In genomic region chr7:67243121-67243893, GRCm38 (mm10) we compare ENCODE assay signal across 9 mouse cellular contexts. TPM values are rescaled to one million over a fixed set of nuclear protein-coding genes. Genes with fewer than 3 reads are reported as not detected.
DNase-seq lines count a peak whose midpoint lies in the region; ATAC-seq and TF ChIP-seq lines count a peak whose summit lies in the region.
"Had no signal": no experiment of that assay in that cellular context is flagged by ENCODE, and none has a peak within 500 bp of the region (broad histone marks: within the 10 kb centered on the region; RNA-seq: fewer than 3 reads in every experiment).

No protein-coding gene starts in this region.

- no peak overlapping the region for H3K27ac ChIP-seq in forebrain, embryonic 11.5 days (ENCODE audit: low read depth, low read length)
- no peak overlapping the region for H3K27ac ChIP-seq in forebrain, embryonic 12.5 days
- no peak overlapping the region for H3K27ac ChIP-seq in liver, embryonic 14.5 days
- no peak overlapping the region for H3K27ac ChIP-seq in liver, embryonic 11.5 days (ENCODE audit: low read depth, low read length)
- H3K27ac ChIP-seq: neural tube, embryonic 12.5 days had no signal

- no peak overlapping the region for H3K9ac ChIP-seq in forebrain, embryonic 11.5 days (ENCODE audit: low read length)
- no peak overlapping the region for H3K9ac ChIP-seq in forebrain, embryonic 12.5 days
- no peak overlapping the region for H3K9ac ChIP-seq in liver, embryonic 14.5 days (replicated peaks)
- H3K9ac ChIP-seq in liver, embryonic 11.5 days (ENCODE audit: low read depth, low read length): no peak overlapping the region
- H3K9ac ChIP-seq: neural tube, embryonic 12.5 days had no signal

- no peaks in the 10 kb centered on the region for H3K9me3 ChIP-seq in forebrain, embryonic 11.5 days (ENCODE audit: control insufficient read depth, low read length)
- H3K9me3 ChIP-seq in forebrain, embryonic 12.5 days: no peaks in the 10 kb centered on the region
- no peaks in the 10 kb centered on the region for H3K9me3 ChIP-seq in liver, embryonic 14.5 days (ENCODE audit: control insufficient read depth, low read length)
- no peaks in the 10 kb centered on the region for H3K9me3 ChIP-seq in liver, embryonic 11.5 days (ENCODE audit: control insufficient read depth, low read length)
- H3K9me3 ChIP-seq: neural tube, embryonic 12.5 days had no signal

- TF ChIP-seq EP300 in liver, embryonic 14.5 days (IDR thresholded peaks at IDR 0.05; ENCODE audit: low read depth): no peak

- no peaks in the 10 kb centered on the region for H3K4me1 ChIP-seq in forebrain, embryonic 11.5 days (replicated peaks; ENCODE audit: control insufficient read depth, insufficient read depth, low read length)
- no peaks in the 10 kb centered on the region for H3K4me1 ChIP-seq in forebrain, embryonic 12.5 days
- peaks cover 0 to 5% of the 10 kb centered on the region in 2 experiments; a peak in 1 of 4 replicates for H3K4me1 ChIP-seq in liver, embryonic 14.5 days (replicated peaks; ENCODE audit: control insufficient read depth in 2 of 2, insufficient read depth in 2 of 2, low read length in 1 of 2)
- no peaks in the 10 kb centered on the region for H3K4me1 ChIP-seq in liver, embryonic 11.5 days (replicated peaks; ENCODE audit: control insufficient read depth, insufficient read depth, low read length)
- H3K4me1 ChIP-seq: neural tube, embryonic 12.5 days had no signal

- no peaks in the 10 kb centered on the region for H3K36me3 ChIP-seq in forebrain, embryonic 11.5 days (ENCODE audit: control insufficient read depth, insufficient read depth, low read length)
- peaks cover 2% of the 10 kb centered on the region for H3K36me3 ChIP-seq in forebrain, embryonic 12.5 days (replicated peaks)
- no peaks in the 10 kb centered on the region for H3K36me3 ChIP-seq in liver, embryonic 14.5 days (replicated peaks; ENCODE audit: control insufficient read depth, insufficient read depth, low read depth)
- no peaks in the 10 kb centered on the region for H3K36me3 ChIP-seq in liver, embryonic 11.5 days (ENCODE audit: control insufficient read depth, insufficient read depth, low read length)

- H3K4me3 ChIP-seq in forebrain, embryonic 11.5 days (ENCODE audit: low read depth, low read length): no peak overlapping the region
- no peak overlapping the region for H3K4me3 ChIP-seq in forebrain, embryonic 12.5 days (replicated peaks)
- H3K4me3 ChIP-seq in liver, embryonic 14.5 days (ENCODE audit: insufficient read depth in 1 of 2, low read depth in 2 of 2, low read length in 2 of 2): no peak overlapping the region
- H3K4me3 ChIP-seq in liver, embryonic 11.5 days (ENCODE audit: low read depth, low read length): no peak overlapping the region
- H3K4me3 ChIP-seq: neural tube, embryonic 12.5 days had no signal

- 0 out of 2 replicates have a peak, but pooled peaks have one; percentile 27 for ATAC-seq in forebrain, embryonic 11.5 days (replicated peaks; ENCODE audit: low FRiP score)
- ATAC-seq in forebrain, embryonic 12.5 days (ENCODE audit: low FRiP score): no peak
- ATAC-seq in liver, embryonic 14.5 days (ENCODE audit: insufficient read depth): no peak
- ATAC-seq in liver, embryonic 11.5 days (replicated peaks; ENCODE audit: low FRiP score): no peak
- ATAC-seq in megakaryocyte progenitor cell, adult 5-6 weeks (replicated peaks; ENCODE audit: poor library complexity): peak; percentile 77

- H3K27me3 ChIP-seq in forebrain, embryonic 11.5 days (ENCODE audit: control insufficient read depth, insufficient read depth, low read length): no peaks in the 10 kb centered on the region
- no peaks in the 10 kb centered on the region for H3K27me3 ChIP-seq in forebrain, embryonic 12.5 days
- no peaks in the 10 kb centered on the region for H3K27me3 ChIP-seq in liver, embryonic 14.5 days (ENCODE audit: control insufficient read depth, insufficient read depth, low read length)
- no peaks in the 10 kb centered on the region for H3K27me3 ChIP-seq in liver, embryonic 11.5 days (replicated peaks; ENCODE audit: control insufficient read depth, insufficient read depth, low read length)
- H3K27me3 ChIP-seq: neural tube, embryonic 12.5 days had no signal

- no peak for DNase-seq in forebrain, embryonic 11.5 days (ENCODE audit: low spot score)
- no peak for DNase-seq in liver, embryonic 14.5 days (ENCODE audit: low read depth in 3 of 3, low spot score in 3 of 3)
- DNase-seq in liver, embryonic 11.5 days (ENCODE audit: low spot score): no peak
- DNase-seq in c-Kit-positive CD71-positive TER-119-negative erythroid progenitor cells, embryonic 14.5 days (ENCODE audit: low read depth): peak; percentile 39
- DNase-seq in right cerebral cortex, postnatal 14 days: no peak
- no peak for DNase-seq in urinary bladder, postnatal 36 days (ENCODE audit: low spot score in 2 of 2)

- whole genome bisulfite sequencing in forebrain, embryonic 11.5 days: 55% methylated on average over 2 of the region's 2 CpGs
- 53% methylated on average over 2 of the region's 2 CpGs for WGBS in forebrain, embryonic 12.5 days
- 55% methylated on average over 2 of the region's 2 CpGs for WGBS in liver, embryonic 14.5 days (ENCODE audit: insufficient replicate concordance)
- WGBS in liver, embryonic 11.5 days: 59% methylated on average over 2 of the region's 2 CpGs

- no peak overlapping the region for H3K4me2 ChIP-seq in forebrain, embryonic 11.5 days (ENCODE audit: low read depth, low read length, severe bottlenecking)
- H3K4me2 ChIP-seq in forebrain, embryonic 12.5 days: no peak overlapping the region
- no peak overlapping the region for H3K4me2 ChIP-seq in liver, embryonic 14.5 days (ENCODE audit: low read depth)
- H3K4me2 ChIP-seq in liver, embryonic 11.5 days: no peak overlapping the region
- H3K4me2 ChIP-seq: neural tube, embryonic 12.5 days had no signal

- peak; percentile 52 for TF ChIP-seq CTCF in liver, embryonic 14.5 days (IDR thresholded peaks at IDR 0.05; ENCODE audit: low read depth)

RNA-seq across cellular contexts. Expression of gene Lysmd4, which starts 21.0 kb away (rescaled TPM):
- 12.4 and 13.3 TPM in 2 replicates for polyA plus RNA-seq in forebrain, embryonic 11.5 days (2014; fragmentation: Nextera tagmentation; extraction: Ambion mirVana)
- 18.2 and 22.5 TPM in 2 replicates for polyA plus RNA-seq in forebrain, embryonic 12.5 days (2016; fragmentation: Nextera tagmentation; extraction: Ambion mirVana)
- 2.0 and 2.4 TPM in 2 replicates for polyA plus RNA-seq in liver, embryonic 14.5 days (2012; rRNA removed)
- polyA plus RNA-seq in liver, embryonic 14.5 days (2014; fragmentation: Nextera tagmentation; extraction: Ambion mirVana): 2.5 and 2.6 TPM in 2 replicates
- 6.1 and 6.5 TPM in 2 replicates for polyA plus RNA-seq in liver, embryonic 11.5 days (2014; fragmentation: Nextera tagmentation; extraction: Ambion mirVana)
- total RNA-seq in megakaryocyte progenitor cell, adult 5-6 weeks (2015): 2.2 and 3.2 TPM in 2 replicates
- total RNA-seq in megakaryocyte progenitor cell, adult 5-6 weeks (2017): 3.7 and 4.0 TPM in 2 replicates

Comparison
In these comparisons a context has a peak if more than half of its experiments do, and no peak if none do; other contexts are left out.
1. ATAC-seq: peak in forebrain, embryonic 11.5 days (single experiment) and megakaryocyte progenitor cell, adult 5-6 weeks (single experiment); none in forebrain, embryonic 12.5 days (single experiment), liver, embryonic 14.5 days (single experiment) and liver, embryonic 11.5 days (single experiment).